Comparison of ENCODE assay signal across 17 mouse cellular contexts in the genomic region with DNA sequence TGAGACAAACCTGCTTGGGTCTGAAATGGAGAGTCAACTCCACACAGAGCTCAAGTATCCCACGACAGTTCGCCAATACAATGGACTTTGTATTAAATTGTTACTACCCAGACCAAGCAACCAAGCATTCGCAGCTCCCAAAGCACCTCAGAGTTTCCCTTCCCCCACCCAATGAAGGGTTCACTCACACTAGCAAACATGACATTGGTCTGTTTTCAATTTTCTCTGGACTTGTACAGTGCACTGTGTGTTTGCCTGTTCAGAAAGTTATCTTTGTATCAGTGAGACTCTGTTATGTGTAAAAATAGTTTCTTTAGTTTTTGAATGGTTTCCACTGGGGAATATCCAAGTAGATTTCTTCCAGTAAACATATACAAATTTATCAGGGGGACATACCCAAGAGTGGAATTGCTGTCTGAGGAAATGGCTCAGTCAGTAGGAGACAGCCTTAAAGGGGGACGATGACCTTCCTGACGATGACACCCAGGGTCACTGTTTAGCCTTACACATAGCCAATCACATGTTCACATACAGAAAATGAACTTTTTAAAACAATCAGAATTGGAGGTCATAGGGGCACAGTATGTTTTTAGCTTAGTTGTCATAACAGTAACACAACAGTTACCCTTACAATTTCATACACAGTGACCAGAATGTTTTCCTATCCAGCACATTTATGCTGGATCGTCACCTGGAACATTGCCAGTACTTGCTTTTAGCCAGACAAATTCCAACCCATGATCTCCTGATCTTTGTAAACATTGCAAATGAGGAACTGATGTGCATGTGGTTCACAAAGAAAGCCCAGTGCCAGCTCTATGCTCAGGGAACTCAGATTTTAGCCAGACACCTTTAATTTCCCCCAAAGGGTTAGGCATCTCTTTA. TPM values are rescaled to one million over a fixed set of nuclear protein-coding genes. Genes with fewer than 3 reads are reported as not detected.
A peak's percentile ranks its signal among the peaks of the same experiment; 100 is the strongest.
DNase-seq lines count a peak whose midpoint lies in the region; ATAC-seq and TF ChIP-seq lines count a peak whose summit lies in the region.
"Had no signal": no experiment of that assay in that cellular context is flagged by ENCODE, and none has a peak within 500 bp of the region (broad histone marks: within the 10 kb centered on the region; RNA-seq: fewer than 3 reads in every experiment).

No protein-coding gene starts in this region.

- no peaks in the 10 kb centered on the region for H3K9me3 ChIP-seq in lung, embryonic 14.5 days (ENCODE audit: low read depth, low read length)
- no peaks in the 10 kb centered on the region for H3K9me3 ChIP-seq in stomach, embryonic 16.5 days (replicated peaks; ENCODE audit: control insufficient read depth, low read length)
- H3K9me3 ChIP-seq: hindbrain, embryonic 15.5 days; liver, embryonic 15.5 days; midbrain, embryonic 13.5 days had no signal

- no peaks in the 10 kb centered on the region for H3K27me3 ChIP-seq in lung, embryonic 14.5 days (ENCODE audit: insufficient read depth, low read length)
- no peaks in the 10 kb centered on the region for H3K27me3 ChIP-seq in stomach, embryonic 16.5 days (ENCODE audit: control insufficient read depth, insufficient read depth, low read length)
- H3K27me3 ChIP-seq: midbrain, embryonic 13.5 days had no signal

- H3K4me2 ChIP-seq in lung, embryonic 14.5 days: no peak overlapping the region
- H3K4me2 ChIP-seq in stomach, embryonic 16.5 days (ENCODE audit: low read depth, low read length): no peak overlapping the region; the same call in 1 of the 2 replicates
- H3K4me2 ChIP-seq: hindbrain, embryonic 15.5 days; liver, embryonic 15.5 days; midbrain, embryonic 13.5 days had no signal

- DNase-seq in heart, adult 11 months: peak; percentile 70
- DNase-seq in heart, adult 9 months (ENCODE audit: low spot score in 2 of 2): no peak
- peak; percentile 88 for DNase-seq in lung, embryonic 14.5 days
- DNase-seq in lung, adult 2 months: no peak
- peak; percentile 62 for DNase-seq in kidney, postnatal 14 days
- no peak for DNase-seq in layer of hippocampus, postnatal 10 days (ENCODE audit: low spot score in 2 of 2)
- DNase-seq in urinary bladder, adult 2 months (ENCODE audit: low spot score): no peak
- DNase-seq: B cell, adult 2 months; cerebellum, adult 9-11 months; thymus, adult 2 months had no signal

- TF ChIP-seq CTCF in lung, embryonic 14.5 days (IDR thresholded peaks at IDR 0.05; ENCODE audit: low read depth): no peak
- TF ChIP-seq CTCF in lung, adult 2 months (IDR thresholded peaks at IDR 0.05; ENCODE audit: insufficient read depth, low read length): no peak

- no peak overlapping the region for H3K9ac ChIP-seq in lung, embryonic 14.5 days
- no peak overlapping the region for H3K9ac ChIP-seq in stomach, embryonic 16.5 days (ENCODE audit: low read length)
- H3K9ac ChIP-seq: hindbrain, embryonic 15.5 days; liver, embryonic 15.5 days; midbrain, embryonic 13.5 days had no signal

- H3K27ac ChIP-seq in lung, embryonic 14.5 days (ENCODE audit: low read depth): peak overlapping the region; percentile 72; the same call in 1 of the 2 replicates
- H3K27ac ChIP-seq in stomach, embryonic 16.5 days (ENCODE audit: low read length): peak overlapping the region; percentile 30
- H3K27ac ChIP-seq: hindbrain, embryonic 15.5 days; layer of hippocampus, adult 2 months; liver, embryonic 15.5 days; midbrain, embryonic 13.5 days had no signal

- 65% methylated on average over 6 of the region's 6 CpGs for WGBS in lung, embryonic 14.5 days
- 67% methylated on average over 6 of the region's 6 CpGs for WGBS in lung, adult 2 months
- 70% methylated on average over 6 of the region's 6 CpGs for WGBS in stomach, embryonic 16.5 days

- no peak overlapping the region for H3K4me3 ChIP-seq in lung, embryonic 14.5 days (ENCODE audit: low read depth, low read length)
- no peak overlapping the region for H3K4me3 ChIP-seq in lung, adult 2 months (replicated peaks; ENCODE audit: extremely low read depth, low read depth, low read length)
- H3K4me3 ChIP-seq in stomach, embryonic 16.5 days (replicated peaks; ENCODE audit: low read length): no peak overlapping the region
- H3K4me3 ChIP-seq: hindbrain, embryonic 15.5 days; layer of hippocampus, adult 2 months; liver, embryonic 15.5 days; midbrain, embryonic 13.5 days had no signal

- H3K4me1 ChIP-seq in lung, embryonic 14.5 days (ENCODE audit: insufficient read depth): 0 out of 2 replicates have a peak, but pooled peaks cover 4% of the 10 kb centered on the region
- H3K4me1 ChIP-seq in lung, adult 2 months (ENCODE audit: control insufficient read depth, insufficient read depth, low read length): no peaks in the 10 kb centered on the region
- peaks cover 9% of the 10 kb centered on the region for H3K4me1 ChIP-seq in stomach, embryonic 16.5 days (ENCODE audit: control insufficient read depth, insufficient read depth, low read length)

- no peak for TF ChIP-seq POLR2A in lung, adult 2 months (IDR thresholded peaks at IDR 0.05; ENCODE audit: borderline replicate concordance, extremely low read depth, low read depth, low read length)

- H3K36me3 ChIP-seq in lung, embryonic 14.5 days (ENCODE audit: insufficient read depth): peaks cover 6% of the 10 kb centered on the region; the same call in 1 of the 2 replicates
- 0 out of 2 replicates have a peak, but pooled peaks cover under 1% of the 10 kb centered on the region for H3K36me3 ChIP-seq in stomach, embryonic 16.5 days (ENCODE audit: control insufficient read depth, insufficient read depth, low read length)

- peak; percentile 26; the same call in 1 of the 2 replicates for ATAC-seq in lung, embryonic 14.5 days (ENCODE audit: insufficient read depth)
- no peak for ATAC-seq in stomach, embryonic 16.5 days (ENCODE audit: insufficient read depth, low FRiP score)
- ATAC-seq: activated CD4-positive, CD25-positive, alpha-beta regulatory T cell, adult 4 months; forebrain, embryonic 14.5 days; midbrain, embryonic 13.5 days had no signal

RNA-seq across cellular contexts. Expression of a gene that starts 3.4 kb away (rescaled TPM):
- polyA plus RNA-seq in lung, embryonic 14.5 days (2014; fragmentation: Nextera tagmentation; extraction: Ambion mirVana): 300 and 307 TPM in 2 replicates
- 67.7 and 86.4 TPM in 2 replicates for polyA plus RNA-seq in lung, adult 2 months (2012; rRNA removed)
- polyA plus RNA-seq in stomach, embryonic 16.5 days (2015; fragmentation: Nextera tagmentation; extraction: Ambion mirVana): 245 and 251 TPM in 2 replicates
- 100 to 1,000 TPM; 130 to 137 TPM for total RNA-seq in layer of hippocampus, postnatal 10 days (2021)
- polyA plus RNA-seq in urinary bladder, adult 2 months (2012; rRNA removed): 143 and 175 TPM in 2 replicates

RNA-seq across cellular contexts. Expression of a gene that starts 17.7 kb away (rescaled TPM):
- 0.84 and 1.8 TPM in 2 replicates for polyA plus RNA-seq in lung, embryonic 14.5 days (2014; fragmentation: Nextera tagmentation; extraction: Ambion mirVana)
- 7.5 and 19.2 TPM in 2 replicates for polyA plus RNA-seq in lung, adult 2 months (2012; rRNA removed)
- 45.7 and 60.7 TPM in 2 replicates for polyA plus RNA-seq in stomach, embryonic 16.5 days (2015; fragmentation: Nextera tagmentation; extraction: Ambion mirVana)
- 1 to 10 TPM in 1 of 2 experiments, under 1 TPM in 1; 0.89 to 1.7 TPM for total RNA-seq in layer of hippocampus, postnatal 10 days (2021)
- 1.3 TPM in 2 replicates for polyA plus RNA-seq in urinary bladder, adult 2 months (2012; rRNA removed)
- polyA plus RNA-seq: midbrain, embryonic 13.5 days had no signal

RNA-seq across cellular contexts. Expression of a gene that starts 39.4 kb away (rescaled TPM):
- polyA plus RNA-seq in lung, embryonic 14.5 days (2014; fragmentation: Nextera tagmentation; extraction: Ambion mirVana): 6.0 and 6.6 TPM in 2 replicates
- 0.18 and 0.31 TPM in 2 replicates for polyA plus RNA-seq in lung, adult 2 months (2012; rRNA removed)
- polyA plus RNA-seq in stomach, embryonic 16.5 days (2015; fragmentation: Nextera tagmentation; extraction: Ambion mirVana): 3.6 TPM in 2 replicates
- 1 to 10 TPM; 5.6 to 5.9 TPM for total RNA-seq in layer of hippocampus, postnatal 10 days (2021)
- polyA plus RNA-seq in urinary bladder, adult 2 months (2012; rRNA removed): 0.84 and 0.88 TPM in 2 replicates

Comparison
In these comparisons a context has a peak if more than half of its experiments do, and no peak if none do; other contexts are left out.
1. DNase-seq: peak in heart, adult 11 months (single experiment), lung, embryonic 14.5 days (single experiment) and kidney, postnatal 14 days (single experiment); none in heart, adult 9 months (0 of 2), lung, adult 2 months (single experiment), layer of hippocampus, postnatal 10 days (0 of 2) and urinary bladder, adult 2 months (single experiment).